Mouse (Mus musculus): ENCODE measurements at regions not wholly inside any gene's neighbourhood (a gene's known extent, or its start where the extent isn't known, plus 50 kb on each side); places are given as distances from the start of the nearest gene placed in this dataset.
A peak's percentile ranks its signal among the peaks of the same experiment; 100 is the strongest.

- no peak overlapping the region for H3K9ac ChIP-seq
- no peaks in the 10 kb centered on the region for H3K36me3 ChIP-seq (ENCODE audit: poor library complexity, severe bottlenecking)
- H3K4me1 ChIP-seq: peaks cover 6% of the 10 kb centered on the region; the same call in 1 of the 2 replicates
- no peak overlapping the region for H3K4me2 ChIP-seq
- no peak overlapping the region for H3K27ac ChIP-seq
- ATAC-seq: no peak
- H3K9me3 ChIP-seq (replicated peaks): no peaks in the 10 kb centered on the region
- H3K4me3 ChIP-seq: no peak overlapping the region
- WGBS: 77% methylated on average over 2 of the region's 2 CpGs
- no peaks in the 10 kb centered on the region for H3K27me3 ChIP-seq
Observed at GRCm38 (mm10) chr13:16700934-16701333, 689.3 kb downstream of the Inhba start.

- no peak overlapping the region for H3K27ac ChIP-seq
- H3K4me2 ChIP-seq: no peak overlapping the region
- H3K36me3 ChIP-seq (ENCODE audit: poor library complexity, severe bottlenecking): no peaks in the 10 kb centered on the region
- ATAC-seq: no peak
- no peaks in the 10 kb centered on the region for H3K9me3 ChIP-seq (replicated peaks)
- H3K4me1 ChIP-seq: peaks cover 9% of the 10 kb centered on the region; the same call in 1 of the 2 replicates
- H3K4me3 ChIP-seq: no peak overlapping the region
- H3K9ac ChIP-seq: no peak overlapping the region
- no peaks in the 10 kb centered on the region for H3K27me3 ChIP-seq
- 61% methylated on average over 1 of the region's 1 CpGs for WGBS
Observed at GRCm38 (mm10) chr13:16702138-16702537, 690.5 kb downstream of the Inhba start.

- H3K27ac ChIP-seq: peak overlapping the region; percentile 66; the same call in 1 of the 2 replicates
- 52% methylated on average over 10 of the region's 10 CpGs for WGBS
Observed at GRCm38 (mm10) chr13:16705217-16706104, 693.8 kb downstream of the Inhba start.

GRCm38 (mm10) chr13:16706105-16706442, 694.4 kb downstream of the Inhba start:
- Histone ChIP-seq H3K4me3 (no peak overlapping the region), H3K36me3 (ENCODE audit: poor library complexity, severe bottlenecking) (no peaks in the 10 kb centered on the region), H3K9me3 (replicated peaks) (no peaks in the 10 kb centered on the region), H3K4me2 (peak overlapping the region; percentile 11; the same call in 1 of the 2 replicates), H3K9ac (no peak overlapping the region), H3K4me1 (peaks cover 9% of the 10 kb centered on the region; the same call in 1 of the 2 replicates), H3K27ac (peak overlapping the region; percentile 44; the same call in 1 of the 2 replicates), H3K27me3 (no peaks in the 10 kb centered on the region)
- WGBS: 16% methylated on average over 1 of the region's 1 CpGs
- no peak; the same call in 1 of the 2 replicates for ATAC-seq

More at GRCm38 (mm10) chr13:16705217-16706104, 693.8 kb downstream of the Inhba start:
- peak; percentile 94 for ATAC-seq
- H3K4me1 ChIP-seq: peaks cover 9% of the 10 kb centered on the region; the same call in 1 of the 2 replicates
- no peaks in the 10 kb centered on the region for H3K27me3 ChIP-seq
- no peaks in the 10 kb centered on the region for H3K36me3 ChIP-seq (ENCODE audit: poor library complexity, severe bottlenecking)
- no peak overlapping the region for H3K4me3 ChIP-seq
- peak overlapping the region; percentile 11; the same call in 1 of the 2 replicates for H3K4me2 ChIP-seq
- H3K9ac ChIP-seq: no peak overlapping the region
- no peaks in the 10 kb centered on the region for H3K9me3 ChIP-seq (replicated peaks)

- H3K9ac ChIP-seq: no peak overlapping the region
- H3K36me3 ChIP-seq (ENCODE audit: poor library complexity, severe bottlenecking): no peaks in the 10 kb centered on the region
- no peaks in the 10 kb centered on the region for H3K9me3 ChIP-seq (replicated peaks)
- no peaks in the 10 kb centered on the region for H3K4me1 ChIP-seq
- H3K27ac ChIP-seq: no peak overlapping the region
- WGBS: 76% methylated on average over 5 of the region's 5 CpGs
- no peak for ATAC-seq
- H3K4me2 ChIP-seq: no peak overlapping the region
- H3K27me3 ChIP-seq: no peaks in the 10 kb centered on the region
- H3K4me3 ChIP-seq: no peak overlapping the region
Observed at GRCm38 (mm10) chr13:16715296-16715960, 703.8 kb downstream of the Inhba start.

- 58% methylated on average over 6 of the region's 6 CpGs for WGBS
- no peaks in the 10 kb centered on the region for H3K4me1 ChIP-seq
- no peaks in the 10 kb centered on the region for H3K27me3 ChIP-seq
- H3K9me3 ChIP-seq (replicated peaks): no peaks in the 10 kb centered on the region
- no peak overlapping the region for H3K9ac ChIP-seq
- no peak for ATAC-seq
- H3K36me3 ChIP-seq (ENCODE audit: poor library complexity, severe bottlenecking): no peaks in the 10 kb centered on the region
- no peak overlapping the region for H3K27ac ChIP-seq
- no peak overlapping the region for H3K4me2 ChIP-seq
- H3K4me3 ChIP-seq: no peak overlapping the region
Observed at GRCm38 (mm10) chr13:16716340-16716739, 704.7 kb downstream of the Inhba start.

- WGBS: 81% methylated on average over 5 of the region's 5 CpGs
- H3K36me3 ChIP-seq (ENCODE audit: poor library complexity, severe bottlenecking): no peaks in the 10 kb centered on the region
- no peaks in the 10 kb centered on the region for H3K4me1 ChIP-seq
- H3K4me2 ChIP-seq: no peak overlapping the region
- no peak overlapping the region for H3K9ac ChIP-seq
- no peaks in the 10 kb centered on the region for H3K9me3 ChIP-seq (replicated peaks)
- no peak overlapping the region for H3K27ac ChIP-seq
- no peak overlapping the region for H3K4me3 ChIP-seq
- H3K27me3 ChIP-seq: no peaks in the 10 kb centered on the region
- ATAC-seq: no peak
Observed at GRCm38 (mm10) chr13:16716796-16717749, 705.4 kb downstream of the Inhba start.

- H3K4me3 ChIP-seq: no peak overlapping the region
- no peak overlapping the region for H3K27ac ChIP-seq
- H3K36me3 ChIP-seq (ENCODE audit: poor library complexity, severe bottlenecking): no peaks in the 10 kb centered on the region
- no peak overlapping the region for H3K9ac ChIP-seq
- WGBS: 91% methylated on average over 2 of the region's 2 CpGs
- no peaks in the 10 kb centered on the region for H3K9me3 ChIP-seq (replicated peaks)
- no peaks in the 10 kb centered on the region for H3K4me1 ChIP-seq
- no peak overlapping the region for H3K4me2 ChIP-seq
- ATAC-seq: no peak
- H3K27me3 ChIP-seq: no peaks in the 10 kb centered on the region
Observed at GRCm38 (mm10) chr13:16720090-16720489, 708.4 kb downstream of the Inhba start.

- Histone ChIP-seq H3K27me3 (no peaks in the 10 kb centered on the region), H3K36me3 (ENCODE audit: poor library complexity, severe bottlenecking) (no peaks in the 10 kb centered on the region), H3K9ac (no peak overlapping the region), H3K4me3 (no peak overlapping the region), H3K27ac (no peak overlapping the region), H3K4me2 (no peak overlapping the region), H3K4me1 (no peaks in the 10 kb centered on the region), H3K9me3 (replicated peaks) (no peaks in the 10 kb centered on the region)
- no peak for ATAC-seq
- 85% methylated on average over 5 of the region's 5 CpGs for WGBS
Observed at GRCm38 (mm10) chr13:16725350-16725749, 713.7 kb downstream of the Inhba start.

GRCm38 (mm10) chr13:16738313-16738712, 726.7 kb downstream of the Inhba start:
- H3K4me1 ChIP-seq: no peaks in the 10 kb centered on the region
- no peaks in the 10 kb centered on the region for H3K27me3 ChIP-seq
- no peak overlapping the region for H3K4me2 ChIP-seq
- 91% methylated on average over 1 of the region's 1 CpGs for WGBS
- no peak overlapping the region for H3K4me3 ChIP-seq
- H3K9me3 ChIP-seq (replicated peaks): no peaks in the 10 kb centered on the region
- H3K36me3 ChIP-seq (ENCODE audit: poor library complexity, severe bottlenecking): no peaks in the 10 kb centered on the region
- no peak overlapping the region for H3K9ac ChIP-seq
- no peak overlapping the region for H3K27ac ChIP-seq
- ATAC-seq: no peak

- WGBS: 93% methylated on average over 3 of the region's 3 CpGs
- Histone ChIP-seq H3K9me3 (replicated peaks) (no peaks in the 10 kb centered on the region), H3K4me2 (no peak overlapping the region), H3K4me1 (no peaks in the 10 kb centered on the region), H3K4me3 (no peak overlapping the region), H3K9ac (no peak overlapping the region), H3K27ac (no peak overlapping the region), H3K36me3 (ENCODE audit: poor library complexity, severe bottlenecking) (no peaks in the 10 kb centered on the region), H3K27me3 (no peaks in the 10 kb centered on the region)
- no peak for ATAC-seq
Observed at GRCm38 (mm10) chr13:16739563-16739962, 727.9 kb downstream of the Inhba start.

Data from forebrain, embryonic 13.5 days (tissue).